Mouse (Mus musculus) left cerebral cortex, postnatal 10 days (tissue): Measurements from ENCODE around the gene Vmn1r191. TPM values are rescaled to one million over a fixed set of nuclear protein-coding genes. Genes with fewer than 3 reads are reported as not detected.
"Not testable (repeated sequence)": the region's sequence is repeated elsewhere in the genome, so short reads cannot be mapped to it uniquely, and the experiment has no call there.

ENCODE experiments used
- DNase-seq, 2 experiments: peaks; one replicate each; pipeline ENCODE4 v3.0.0; 2021 to 2022; ENCODE audit warnings: low spot score in 2 of 2, mixed read lengths in 1 of 2; ENCODE audit errors: extremely low spot score in 1 of 2
- intact Hi-C: fragments of 180-260 bp; cut with DNase I; formaldehyde crosslinking; loops from one replicate; pipeline ENCODE4 v1.15.1; 2025
- microRNA-seq: library from miRNA; unstranded; fragments of <30 nt; microRNA quantifications from one replicate; pipeline ENCODE4 v1.2.0, GENCODE M21; 2022
- total RNA-seq, 2 experiments: library from RNA; stranded (reverse); gene quantifications; 2 replicates each; pipeline ENCODE4 v1.2.3; 2021

The Vmn1r191 gene
- total RNA-seq: not detected

GRCm38 (mm10) chr13:22183869-22184268, at the start of gene Vmn1r191:
Vmn1r191 (minus strand) TSS chr13:22183969.
- no peak for DNase-seq
- intact Hi-C loops: no loop called here

DNA sequence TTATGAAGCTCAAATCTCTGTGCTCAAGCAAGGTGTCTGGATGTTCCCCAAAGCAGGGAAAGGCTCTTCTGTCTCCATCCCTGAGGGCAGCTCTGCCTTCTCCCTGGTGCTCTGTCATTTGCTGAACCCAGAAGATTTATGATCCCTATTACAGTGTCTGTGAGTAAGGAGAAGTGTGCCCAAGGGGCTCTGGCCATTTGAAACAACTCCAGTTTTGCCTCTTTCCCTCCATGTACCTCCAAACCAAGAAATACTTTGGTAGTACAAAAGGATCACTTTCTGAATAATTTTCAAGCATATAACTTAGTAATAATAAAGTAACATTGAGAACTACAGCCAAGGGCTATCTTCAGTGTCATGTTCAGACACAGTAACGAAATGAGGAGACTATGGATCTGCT, 39.3 kb upstream of the Vmn1r191 start, which contains the start of gene Vmn1r193:
Vmn1r193 (minus strand) TSS at position 101 of the 400 bp plus-strand sequence.
- DNase-seq, intact Hi-C loops: not testable (repeated sequence)

- DNase-seq, intact Hi-C loops: not testable (repeated sequence)
Observed at GRCm38 (mm10) chr13:22192756-22193155, 9.0 kb upstream of the Vmn1r191 start.

DNA sequence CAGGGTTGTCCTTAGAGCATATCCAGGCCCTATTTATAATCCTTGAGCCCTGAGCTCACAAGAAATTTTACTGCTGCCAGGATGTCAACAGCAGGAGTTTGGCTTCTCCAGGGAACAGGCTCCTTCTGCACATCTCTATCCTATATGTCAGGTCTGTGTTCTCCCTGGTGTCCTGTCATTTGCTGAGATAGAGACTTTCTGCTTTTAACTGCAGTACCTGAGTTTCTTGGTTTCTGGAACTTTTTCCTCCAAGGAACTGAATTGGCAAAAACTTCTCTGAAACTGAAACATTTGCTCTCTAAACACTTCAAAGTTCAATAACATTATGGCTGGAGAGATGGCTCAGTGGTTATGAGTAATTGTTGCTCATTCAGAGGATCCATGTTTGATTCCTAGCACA, 7.3 kb upstream of the Vmn1r191 start, which contains the start of gene Vmn1r192:
Vmn1r192 (minus strand) TSS at position 101 of the 400 bp plus-strand sequence.
- no peak for DNase-seq
- intact Hi-C loops: no loop called here

- DNase-seq: no peak
- intact Hi-C loops: no loop called here
Observed at GRCm38 (mm10) chr13:22190385-22190784, 6.6 kb upstream of the Vmn1r191 start.

DNA sequence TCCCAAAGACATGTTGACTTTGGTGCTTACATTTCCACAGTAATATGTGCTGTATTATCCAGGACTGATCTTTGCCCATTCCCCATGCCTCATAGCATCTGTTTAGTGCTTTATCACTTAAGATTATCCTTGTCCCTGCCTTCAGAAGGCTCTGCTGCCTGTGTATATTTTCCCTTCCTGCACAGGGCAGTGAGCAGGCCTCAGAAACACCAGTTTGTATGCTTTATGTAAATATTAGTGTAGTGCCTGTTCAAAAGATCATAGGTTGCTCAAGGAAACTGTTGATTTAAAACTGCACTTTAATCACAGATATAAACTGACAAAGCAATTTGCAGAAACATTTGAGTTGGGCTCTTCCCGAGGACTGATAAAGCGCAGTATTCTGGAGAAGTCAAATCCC, 5.5 kb upstream of the Vmn1r191 start:
- no peak for DNase-seq
- intact Hi-C loops: no loop called here

DNA sequence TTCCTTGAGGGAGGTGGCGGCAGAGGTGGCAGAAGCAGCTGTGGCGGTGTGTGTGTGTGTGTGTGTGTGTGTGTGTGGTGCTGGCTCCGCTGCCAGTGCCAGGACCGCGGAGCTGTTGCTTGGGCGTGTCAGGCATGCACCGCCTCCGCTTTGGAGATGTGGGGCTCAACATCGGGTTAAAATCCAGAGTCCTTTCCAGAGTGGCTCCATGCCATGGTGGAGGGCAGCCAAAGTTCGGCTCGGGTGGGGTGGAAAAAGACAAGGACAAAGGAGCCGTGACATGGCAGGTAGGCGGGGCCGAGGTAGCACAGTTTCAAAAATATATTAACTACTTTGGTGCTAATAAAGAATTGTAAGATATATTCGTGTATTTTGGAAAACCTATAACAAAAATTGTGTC, 15.4 kb downstream of the Vmn1r191 start:
- peak in 1 of 2 experiments; percentile 16 for DNase-seq
- intact Hi-C loops: no loop called here

DNA sequence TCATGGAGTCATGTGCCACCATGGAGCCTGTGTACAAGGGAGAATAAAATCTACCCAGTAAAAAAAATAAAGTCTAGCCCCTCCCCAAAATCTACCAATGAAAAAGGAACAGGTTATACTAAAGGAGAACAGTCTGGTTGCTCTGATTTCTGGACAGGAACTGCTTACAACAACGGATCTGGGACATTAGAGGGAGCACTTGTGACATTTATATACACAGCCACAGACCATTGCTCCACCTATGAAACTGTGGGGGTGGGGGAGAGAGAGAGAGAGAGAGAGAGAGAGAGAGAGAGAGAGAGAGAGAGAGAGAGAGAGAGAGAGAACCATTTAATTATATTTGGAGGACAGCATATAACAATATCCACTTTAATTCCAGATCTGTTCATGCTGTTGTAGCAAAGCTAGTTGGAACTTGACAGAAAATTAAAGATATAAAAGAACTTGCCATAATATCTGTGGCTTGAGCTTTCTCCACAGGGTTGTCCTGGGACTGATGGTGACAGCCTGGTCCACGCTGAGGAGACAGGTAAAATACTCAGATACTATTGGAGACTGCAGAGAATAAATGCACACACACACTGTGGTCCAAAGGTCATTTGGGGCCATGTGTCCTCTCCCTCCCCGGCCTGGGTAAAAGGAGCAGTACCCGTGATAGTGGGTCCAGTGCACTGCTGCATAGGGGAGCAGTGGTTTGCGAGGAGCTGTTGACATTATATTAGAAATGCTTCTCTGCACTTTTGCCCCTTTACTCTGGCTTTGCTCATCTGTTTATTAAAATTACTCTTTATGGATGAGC, 47.1 kb downstream of the Vmn1r191 start:
- DNase-seq, intact Hi-C loops: not testable (repeated sequence)

Small RNAs within 50 kb of the gene (microRNA-seq; reads per million reads assigned to microRNA genes)
- gene Gm23282 (not detected), gene Gm25084 (not detected)

Other genes with a start within 250 kb of the Vmn1r191 start
- gene Zfp184, start 238.9 kb downstream of the Vmn1r191 start, total RNA-seq: 1 to 10 TPM; 3.9 to 5.1 TPM
- gene Pom121l2, start 202.8 kb downstream of the Vmn1r191 start, total RNA-seq: not detected
- under 1 TPM in 1 of 2 experiments, not detected in 1; 0.55 TPM for gene Prss16, start 174.2 kb downstream of the Vmn1r191 start, total RNA-seq
- 10 to 100 TPM; 37.9 to 54.9 TPM for gene Hist1h2ah, start 148.4 kb downstream of the Vmn1r191 start, total RNA-seq
- 10 to 100 TPM; 38.0 to 50.2 TPM for gene Hist1h2bk, start 148.1 kb downstream of the Vmn1r191 start, total RNA-seq
- gene Hist1h4i, start 142.6 kb downstream of the Vmn1r191 start, total RNA-seq: 10 to 100 TPM; 45.9 to 47.6 TPM
- gene Hist1h2ag, start 141.0 kb downstream of the Vmn1r191 start, total RNA-seq: 10 to 100 TPM; 26.2 to 28.0 TPM
- 10 to 100 TPM; 21.4 to 25.6 TPM for gene Hist1h2bj, start 140.8 kb downstream of the Vmn1r191 start, total RNA-seq
- not detected for gene Vmn1r188, start 99.5 kb downstream of the Vmn1r191 start, total RNA-seq
- gene Vmn1r189, start 78.1 kb downstream of the Vmn1r191 start, total RNA-seq: not detected
- not detected for gene Vmn1r192, start 7.2 kb upstream of the Vmn1r191 start, total RNA-seq
- gene Vmn1r193, start 39.2 kb upstream of the Vmn1r191 start, total RNA-seq: not detected
- gene Vmn1r194, start 60.2 kb upstream of the Vmn1r191 start, total RNA-seq: not detected
- gene Vmn1r195, start 86.6 kb upstream of the Vmn1r191 start, total RNA-seq: not detected
- not detected for gene Vmn1r196, start 106.0 kb upstream of the Vmn1r191 start, total RNA-seq
- gene Vmn1r197, start 140.6 kb upstream of the Vmn1r191 start, total RNA-seq: not detected
- not detected for gene Vmn1r198, start 166.4 kb upstream of the Vmn1r191 start, total RNA-seq
- gene Vmn1r199, start 195.8 kb upstream of the Vmn1r191 start, total RNA-seq: not detected
- not detected for gene Vmn1r200, start 206.4 kb upstream of the Vmn1r191 start, total RNA-seq